Mouse (Mus musculus) natural killer cell, adult 2 months (primary cell): ENCODE measurements at regions not wholly inside any gene's neighbourhood (a gene's known extent, or its start where the extent isn't known, plus 50 kb on each side); places are given as distances from the start of the nearest gene placed in this dataset.
A peak's percentile ranks its signal among the peaks of the same experiment; 100 is the strongest.

ENCODE experiments used
- DNase-seq, 2 experiments: peaks; one replicate each; pipeline ENCODE4 v3.0.0; 2022; ENCODE audit warnings: low spot score in 2 of 2

DNA sequence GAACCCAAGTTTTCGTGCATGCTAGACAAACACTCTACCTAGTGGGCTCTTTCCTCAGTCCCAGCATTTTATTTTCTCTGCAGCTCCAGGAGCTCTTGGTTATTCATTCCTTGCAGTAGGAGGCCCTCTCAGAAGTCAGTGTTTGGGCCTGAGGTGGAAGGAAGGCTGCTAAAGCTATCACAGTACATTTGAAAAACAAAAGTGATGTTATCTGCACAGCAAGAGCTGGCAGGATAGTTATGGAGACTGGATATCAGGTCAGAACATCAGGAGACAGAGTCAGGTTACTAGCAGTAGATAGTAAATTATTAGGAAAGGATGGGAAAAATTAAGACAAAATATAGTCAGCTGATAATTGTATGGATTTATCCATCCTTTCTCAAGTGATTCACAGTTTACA, 152.2 kb downstream of the Mtx2 start:
- DNase-seq: no peak

DNA sequence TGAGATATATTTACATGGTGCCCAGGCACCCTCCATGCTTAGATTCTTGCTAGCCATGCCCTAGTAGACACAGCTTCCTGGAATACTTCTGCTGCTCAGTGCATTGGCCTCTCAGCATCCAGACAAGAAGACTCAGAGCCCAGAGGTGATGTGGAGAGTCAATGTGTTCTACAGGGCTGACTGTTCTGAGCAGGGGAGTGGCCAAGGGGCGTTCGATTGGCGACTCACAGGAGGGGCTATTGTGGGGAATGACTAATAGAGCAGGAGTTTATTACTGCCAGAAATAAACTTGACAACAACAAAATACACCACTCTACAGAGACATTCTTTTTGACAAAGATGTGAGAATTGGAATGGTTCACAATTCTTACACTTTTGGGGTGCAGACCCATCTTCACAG, 156.3 kb downstream of the Mtx2 start:
- DNase-seq: no peak

DNA sequence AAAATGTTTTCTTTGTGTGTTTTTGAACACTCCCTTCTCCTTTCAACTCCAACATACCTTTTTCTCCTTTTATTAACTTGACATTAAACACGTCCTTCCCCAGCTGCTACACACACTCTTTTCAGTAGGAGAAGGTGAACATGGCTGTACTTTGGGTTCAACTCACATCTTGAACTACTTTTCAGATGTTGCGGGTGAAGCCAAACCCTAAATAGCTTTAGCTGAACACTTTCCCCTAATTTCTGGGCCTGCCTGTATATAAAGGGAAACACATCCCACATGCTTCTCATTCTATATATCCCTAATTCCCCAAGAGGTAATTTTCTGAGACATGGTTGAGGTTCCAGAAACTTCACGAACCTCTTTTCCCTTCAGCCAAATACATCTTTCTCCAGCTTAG, 168.2 kb downstream of the Mtx2 start:
- DNase-seq: no peak

DNA sequence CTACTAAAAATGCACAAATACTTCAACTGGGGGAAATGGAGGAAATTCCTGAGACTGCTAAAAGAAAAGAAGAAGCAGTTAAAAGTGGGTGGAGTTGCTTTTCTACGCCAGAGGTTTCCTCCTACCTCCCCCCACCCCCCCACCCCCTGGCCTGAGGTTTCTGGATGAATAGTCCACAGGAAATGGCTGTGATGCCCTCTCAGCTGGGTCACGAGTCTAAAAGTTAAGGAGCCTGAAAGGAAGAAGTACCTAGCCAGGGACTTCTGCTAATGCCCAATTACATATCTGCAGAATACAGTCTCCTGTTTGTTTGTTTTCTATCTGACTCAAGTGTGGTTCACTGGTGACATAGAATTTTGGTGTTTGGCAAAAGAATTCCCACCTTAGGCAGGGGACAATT, 169.4 kb downstream of the Mtx2 start:
- no peak for DNase-seq

DNA sequence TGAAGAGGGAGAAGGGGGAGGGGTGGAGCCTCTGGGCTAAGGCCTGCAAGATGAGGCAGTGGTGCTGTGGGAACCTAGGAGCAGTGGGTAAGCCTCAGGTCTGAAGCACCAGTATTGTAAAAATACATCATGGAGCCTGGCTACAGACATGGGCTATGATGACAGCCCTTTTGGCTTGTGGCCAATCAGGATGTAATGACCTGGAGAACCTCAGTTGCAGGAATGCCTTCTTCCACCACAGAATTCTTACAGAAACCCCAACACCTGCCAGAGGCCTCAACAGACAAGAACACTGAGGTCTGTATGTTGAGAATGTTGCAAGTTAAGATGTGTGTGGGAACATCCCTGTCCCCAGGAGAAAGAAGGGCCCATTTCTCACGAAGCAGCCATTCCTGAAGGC, 172.1 kb downstream of the Mtx2 start:
- DNase-seq: no peak

DNA sequence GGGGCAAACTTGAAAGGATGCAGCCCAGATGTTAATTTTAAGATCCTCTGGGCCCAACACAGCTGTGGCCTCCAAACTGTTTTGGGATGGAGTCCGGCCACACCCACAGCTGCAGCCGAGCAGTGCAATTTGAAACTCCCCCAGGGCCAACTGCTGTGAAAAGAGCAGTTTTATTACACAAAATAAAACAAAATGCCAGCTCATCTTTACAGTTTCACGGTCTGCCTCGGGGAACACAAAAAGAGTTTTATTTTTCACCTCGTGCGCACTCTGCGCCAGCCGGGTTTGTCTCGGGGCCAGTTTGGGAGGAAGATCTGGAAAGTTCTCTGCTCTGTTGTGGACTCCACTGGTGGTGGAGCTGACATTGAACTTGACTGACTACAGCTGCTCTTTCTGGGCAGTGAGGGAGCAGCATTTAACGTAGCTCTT, 174.8 kb downstream of the Mtx2 start:
- no peak for DNase-seq

DNA sequence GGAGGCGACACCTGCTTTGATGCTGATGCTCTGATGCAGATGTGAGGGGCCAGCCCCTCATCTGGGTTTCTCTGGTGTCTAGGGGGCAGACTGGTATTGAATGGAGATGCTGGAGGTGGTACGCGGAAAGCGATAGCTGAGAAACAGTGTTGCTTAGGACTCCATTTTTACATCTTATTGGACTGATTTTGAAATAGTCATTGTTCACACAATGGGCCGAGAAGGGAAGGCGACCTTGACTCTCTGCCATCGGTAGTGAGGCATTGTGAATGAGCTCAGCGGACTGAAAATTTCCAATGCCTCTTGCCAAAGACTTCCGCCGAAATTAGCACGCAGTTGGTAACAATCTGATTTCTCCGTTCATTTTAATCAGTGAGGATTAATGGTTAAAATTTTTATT, 177.0 kb downstream of the Mtx2 start:
- DNase-seq: no peak

DNA sequence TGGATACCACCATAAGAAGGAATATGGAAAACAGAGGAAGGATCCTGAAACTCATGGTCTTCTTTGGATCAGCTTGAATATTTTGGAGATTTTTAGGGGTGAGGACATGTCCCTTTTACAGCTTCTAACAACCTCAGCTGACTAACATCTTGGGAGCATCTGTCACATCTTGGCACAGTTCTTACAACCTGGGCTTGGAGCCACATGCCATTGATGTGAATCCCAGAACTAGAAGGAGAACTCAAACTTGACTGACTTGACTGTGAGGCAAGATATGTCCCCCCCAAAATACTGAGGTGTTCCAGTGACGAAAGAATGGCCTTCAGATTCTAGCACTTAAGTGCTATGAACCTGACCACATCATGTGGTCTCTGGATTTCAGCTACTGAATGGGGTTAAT, 182.5 kb downstream of the Mtx2 start:
- DNase-seq: no peak

DNA sequence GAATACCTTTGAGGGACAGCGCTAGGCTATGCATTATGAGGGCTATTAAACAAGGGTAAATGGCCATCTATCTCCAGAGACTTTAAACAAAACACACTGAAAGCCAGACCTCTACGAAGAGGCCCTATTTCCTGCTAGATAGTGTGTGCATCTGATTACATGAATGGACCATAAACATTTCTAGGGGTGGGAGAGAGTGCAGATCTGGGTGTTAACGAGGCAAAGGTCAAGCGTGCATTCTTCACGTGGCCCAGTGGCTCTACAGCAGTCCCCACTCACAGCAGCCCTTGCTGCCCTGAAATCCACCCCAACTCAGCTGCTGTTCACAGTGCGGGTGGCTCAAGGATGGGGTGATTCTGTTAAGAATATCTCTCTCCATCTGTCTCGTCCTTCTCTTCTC, 185.0 kb downstream of the Mtx2 start:
- DNase-seq: no peak

DNA sequence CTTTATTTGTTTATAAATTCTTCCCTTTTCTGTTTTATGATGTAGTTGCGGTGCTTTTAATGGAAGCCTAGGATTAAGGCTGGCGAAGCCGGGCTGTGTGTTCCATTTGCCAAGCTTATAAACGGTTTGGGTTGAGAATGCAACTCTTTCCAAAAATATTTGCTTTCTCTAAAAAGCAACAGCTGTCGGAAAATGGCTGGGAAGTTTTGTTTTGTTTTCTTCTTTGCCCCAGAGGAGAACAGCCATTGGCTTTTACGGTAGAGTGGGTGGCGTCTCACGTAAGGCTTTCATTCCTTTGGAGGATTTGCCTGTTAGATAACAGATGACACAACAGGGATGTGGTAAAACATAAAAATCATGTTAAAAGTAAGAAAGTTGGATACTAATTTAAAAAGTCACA, 186.4 kb downstream of the Mtx2 start:
- DNase-seq: no peak

DNA sequence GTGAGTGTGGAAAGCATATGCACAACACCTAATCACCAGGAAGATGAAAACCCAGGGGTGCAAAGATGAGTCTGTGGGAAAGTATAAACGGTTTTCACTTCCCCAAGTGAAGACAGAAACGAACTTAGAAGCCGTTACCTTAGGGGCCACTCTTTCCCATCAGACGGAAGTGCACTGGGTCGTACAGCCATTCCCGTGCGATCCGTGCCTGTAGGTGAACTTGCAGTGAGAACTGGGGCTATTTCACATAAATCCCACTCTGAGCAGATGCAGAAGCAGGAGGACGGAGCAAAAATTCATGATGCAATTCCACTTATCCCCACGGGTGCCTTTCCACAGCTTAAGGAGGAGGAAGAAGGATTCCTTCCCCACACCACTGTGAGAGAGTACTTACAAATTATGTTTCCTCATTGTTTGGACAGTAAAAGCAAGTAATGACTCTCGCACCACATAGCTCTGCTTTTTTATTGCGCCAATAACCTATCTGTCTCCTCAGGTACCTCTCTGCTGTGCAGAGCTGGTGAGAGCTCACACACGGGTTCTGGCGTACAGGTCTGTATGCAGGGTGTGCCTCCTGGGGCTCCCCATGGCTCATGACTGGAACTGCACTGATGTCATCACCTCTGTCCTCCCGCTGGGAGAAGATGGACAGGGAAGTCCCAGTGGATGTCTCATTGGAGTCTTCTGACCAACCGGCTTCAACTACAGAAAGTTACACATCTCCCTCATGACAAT, 189.6 kb downstream of the Mtx2 start:
- no peak for DNase-seq

DNA sequence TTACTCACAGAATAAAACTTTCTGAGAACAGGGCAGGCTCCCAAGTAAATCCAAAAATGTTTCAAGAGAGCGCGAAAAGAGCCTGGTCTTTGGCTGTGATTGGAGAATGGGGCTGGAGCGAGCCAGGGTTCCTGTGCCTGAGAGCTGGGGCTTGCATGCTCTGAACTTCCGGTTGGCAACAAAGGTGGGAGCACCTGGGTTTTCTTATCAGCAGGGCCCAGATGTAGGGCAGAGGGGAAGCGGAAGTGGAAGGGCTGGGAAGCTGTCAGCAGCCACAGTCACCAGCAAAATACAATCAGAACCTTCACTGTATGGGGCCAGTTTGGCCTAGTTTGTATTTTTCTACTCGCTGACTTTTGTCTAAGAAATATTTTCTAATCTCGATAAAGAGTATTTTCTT, 193.9 kb downstream of the Mtx2 start:
- no peak for DNase-seq

DNA sequence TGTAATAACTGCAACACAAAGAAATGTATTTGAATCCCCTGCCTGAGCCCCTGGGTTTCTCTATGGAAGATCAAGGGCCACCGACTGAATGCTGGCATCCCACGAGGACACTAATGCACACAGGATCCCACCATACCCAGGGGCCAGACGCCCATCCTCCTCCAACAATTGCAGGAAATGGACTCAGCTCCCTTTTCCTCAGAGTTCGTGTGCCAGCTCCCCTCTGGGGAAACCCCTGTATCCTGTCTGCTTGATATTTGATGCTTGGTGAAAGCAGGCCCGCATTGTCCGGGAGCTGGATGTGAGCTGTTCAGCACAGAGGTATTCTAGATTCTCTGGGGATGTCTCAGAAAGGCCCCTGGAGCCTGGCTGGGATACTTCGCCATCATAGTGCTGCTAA, 196.0 kb downstream of the Mtx2 start:
- DNase-seq: no peak

DNA sequence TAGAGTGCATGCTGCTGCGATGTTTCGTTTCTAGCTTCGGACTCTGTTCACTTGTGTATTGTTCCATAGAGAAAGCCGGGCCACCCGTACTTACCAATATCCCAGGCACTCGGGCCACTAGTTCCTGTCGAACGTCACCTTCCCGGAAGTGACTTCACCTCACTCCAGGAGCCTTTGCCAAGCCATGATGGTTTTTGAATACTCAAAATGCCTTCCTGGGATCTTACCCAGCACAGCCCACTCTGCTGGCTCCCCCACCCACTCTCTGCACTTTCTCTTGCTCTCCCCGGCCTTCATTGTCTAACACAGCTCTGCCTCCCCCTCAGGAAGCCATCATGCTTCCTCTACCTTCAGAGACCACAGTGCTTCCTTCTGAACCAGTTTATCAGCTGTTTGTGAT, 202.5 kb downstream of the Mtx2 start:
- no peak for DNase-seq

DNA sequence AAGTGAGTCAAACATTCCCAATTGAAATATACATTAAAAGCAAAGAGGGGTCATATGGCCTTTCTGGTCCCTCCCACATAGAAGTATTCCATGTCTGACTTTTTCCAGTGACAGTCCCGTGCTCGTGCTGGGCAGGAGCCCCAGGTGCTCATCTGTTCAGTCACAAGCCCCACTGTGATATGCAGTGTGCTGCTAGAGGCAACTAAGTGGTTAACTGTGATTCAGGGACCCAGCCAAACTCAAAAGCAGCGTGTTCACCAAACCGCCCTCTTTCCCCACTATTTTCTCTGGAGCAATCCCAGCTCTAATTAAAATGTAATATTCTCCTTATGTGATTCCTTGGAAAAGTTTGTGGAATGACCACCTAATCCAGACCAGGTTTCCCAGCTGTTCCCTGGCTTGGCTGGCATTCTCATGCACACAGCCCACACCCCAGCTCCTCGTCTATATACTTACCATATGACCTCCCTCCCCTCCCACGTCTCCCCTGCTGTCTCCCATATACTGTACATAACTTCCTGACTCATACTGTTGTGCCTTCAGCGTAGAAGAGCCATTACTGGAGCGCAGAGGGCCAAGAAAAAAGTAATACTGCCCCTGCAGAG, 203.6 kb downstream of the Mtx2 start:
- no peak for DNase-seq

DNA sequence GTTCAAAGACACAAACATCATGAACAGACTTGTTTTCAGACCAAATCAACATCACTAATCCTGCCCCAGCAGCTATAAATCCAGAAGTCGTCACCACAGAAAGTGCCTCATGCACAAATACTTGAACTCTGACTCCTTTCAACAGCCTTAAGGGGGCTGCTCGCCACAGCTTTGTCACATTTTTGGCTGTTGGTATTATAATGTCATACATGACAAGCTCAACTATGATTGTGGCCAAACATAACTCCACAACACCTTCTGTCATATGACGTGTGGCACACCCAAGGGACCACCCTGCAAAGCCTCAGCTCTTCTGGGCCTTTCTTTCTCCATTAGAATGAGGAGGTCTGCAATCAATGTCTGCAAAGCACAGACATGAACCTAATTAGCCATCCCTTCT, 209.1 kb downstream of the Mtx2 start:
- no peak for DNase-seq

DNA sequence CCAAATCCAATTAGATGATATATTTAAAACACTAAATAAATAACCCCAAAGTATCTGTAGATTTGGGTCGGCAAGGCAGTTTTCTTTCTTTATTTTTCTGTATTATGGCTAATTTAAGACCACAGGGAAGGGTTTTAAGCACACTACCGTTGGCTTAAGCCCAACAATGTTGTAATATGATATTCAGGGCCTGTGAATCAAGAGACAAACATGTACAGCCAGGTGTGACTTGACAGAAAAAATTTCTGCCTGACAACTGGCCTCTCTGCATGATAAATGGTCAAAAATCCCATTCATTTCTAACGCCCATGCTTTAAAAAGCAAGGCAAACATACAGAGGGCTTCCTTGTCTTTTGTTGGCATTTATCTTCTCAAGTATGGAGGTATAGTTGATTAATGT, 213.5 kb downstream of the Mtx2 start:
- DNase-seq: no peak

DNA sequence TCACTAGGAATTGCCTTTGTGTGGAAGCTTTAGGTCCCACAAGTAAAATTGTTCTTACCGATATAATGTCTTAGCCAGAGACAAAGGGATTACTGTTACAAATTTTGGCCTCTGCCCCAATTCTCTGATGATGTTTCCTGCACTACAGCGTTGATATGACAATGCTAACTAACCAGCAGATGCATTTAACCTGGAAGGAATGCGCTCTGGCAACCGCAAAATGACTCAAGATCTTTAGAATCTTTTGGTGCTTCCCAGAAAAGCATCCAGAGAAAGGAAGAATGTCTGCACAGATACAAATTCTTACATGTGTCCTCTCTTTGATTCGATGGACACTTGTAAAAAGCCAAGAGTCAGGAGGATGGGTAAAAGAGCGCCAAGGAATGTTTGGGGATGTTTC, 221.3 kb downstream of the Mtx2 start:
- DNase-seq: no peak

DNA sequence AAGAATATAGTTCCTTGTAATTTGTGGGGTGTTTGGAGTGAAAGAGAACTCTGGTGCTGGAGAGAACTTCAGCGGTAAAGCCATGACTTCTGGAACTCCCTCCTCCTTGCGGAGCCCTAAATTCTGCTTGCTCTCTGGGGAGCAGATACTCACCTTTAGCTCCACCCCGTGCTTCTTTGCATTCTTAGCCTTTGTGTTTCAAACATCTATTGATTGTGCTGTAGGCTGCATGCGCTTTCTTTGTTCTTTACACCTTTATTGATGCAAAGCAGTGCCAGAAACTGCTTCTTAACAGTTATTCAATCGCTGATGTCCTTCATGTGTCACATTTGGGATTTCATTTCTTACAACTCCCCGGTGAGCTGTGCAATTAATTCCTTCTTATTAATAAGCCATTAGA, 222.5 kb downstream of the Mtx2 start:
- no peak for DNase-seq

DNA sequence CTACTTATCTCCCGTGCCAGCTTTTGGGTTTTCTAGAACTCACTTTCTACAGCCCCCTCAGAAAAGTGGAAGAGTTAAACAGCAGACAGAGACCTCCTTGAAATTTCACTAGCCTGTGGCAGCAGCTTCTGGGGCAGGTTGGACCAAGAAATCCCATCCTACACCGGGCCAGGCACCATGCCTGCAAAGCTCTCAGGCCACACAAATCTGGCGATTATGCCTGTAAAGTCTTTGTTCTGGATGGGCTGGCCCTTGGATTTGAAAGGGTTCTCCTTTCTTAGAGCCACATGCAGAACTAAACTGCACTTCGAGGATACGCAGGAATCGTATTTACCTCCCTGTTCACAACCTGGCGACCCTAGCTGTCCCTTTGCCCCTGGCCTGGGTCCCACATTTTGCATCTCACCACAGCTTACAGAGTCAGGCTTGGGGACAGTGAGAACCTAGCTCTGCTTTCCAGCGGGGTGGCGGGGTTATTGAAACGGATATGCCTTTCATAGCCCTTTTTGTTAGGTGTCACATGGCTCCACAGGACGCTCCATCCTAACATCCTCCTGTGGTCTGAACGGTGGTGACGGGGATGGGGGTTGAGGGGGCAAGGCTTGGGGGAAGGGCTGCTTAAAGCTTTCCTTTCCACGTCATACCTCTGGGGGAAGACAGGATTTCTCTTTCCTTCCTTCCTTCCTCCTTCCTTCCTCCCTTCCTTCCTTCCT, 229.0 kb downstream of the Mtx2 start:
- DNase-seq: peak in 1 of 2 experiments; percentile 17

DNA sequence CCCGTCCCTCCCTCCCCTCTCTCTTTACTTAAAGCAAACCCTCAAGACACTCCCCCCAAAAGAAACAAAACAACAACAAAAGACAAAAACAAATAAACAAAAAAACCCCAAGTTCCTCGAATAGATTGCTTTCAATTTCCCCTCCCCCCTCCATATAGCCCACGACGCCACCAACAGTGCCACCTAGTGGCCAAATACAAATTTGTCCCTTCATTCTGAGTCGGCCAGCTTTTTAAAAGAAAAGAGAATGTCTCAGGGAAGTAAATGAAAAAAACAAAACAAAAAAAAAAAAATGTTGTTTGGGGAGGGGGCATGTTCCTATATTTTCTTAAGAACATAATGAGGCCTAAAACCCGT, 229.6 kb downstream of the Mtx2 start:
- DNase-seq: peak; percentile 5 to 30

DNA sequence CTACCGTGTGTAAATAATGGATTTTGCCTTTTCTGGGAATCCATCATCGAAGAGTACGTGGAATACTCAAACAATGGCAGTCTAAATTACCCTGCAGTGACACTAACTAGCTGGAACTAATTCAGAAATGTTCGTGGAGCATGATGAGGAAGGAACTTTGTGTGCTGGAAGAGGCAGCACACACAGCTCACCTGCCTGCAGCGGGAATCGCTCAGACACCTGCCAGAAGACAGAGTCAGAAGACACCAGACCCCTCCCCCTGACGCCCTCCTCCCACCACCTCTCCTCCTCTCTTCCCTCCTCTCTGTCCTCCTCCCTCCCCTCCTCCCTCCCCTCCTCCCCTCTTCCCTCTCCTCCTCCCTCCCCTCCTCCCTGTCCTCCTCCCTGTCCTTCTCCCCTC, 235.4 kb downstream of the Mtx2 start:
- no peak for DNase-seq

DNA sequence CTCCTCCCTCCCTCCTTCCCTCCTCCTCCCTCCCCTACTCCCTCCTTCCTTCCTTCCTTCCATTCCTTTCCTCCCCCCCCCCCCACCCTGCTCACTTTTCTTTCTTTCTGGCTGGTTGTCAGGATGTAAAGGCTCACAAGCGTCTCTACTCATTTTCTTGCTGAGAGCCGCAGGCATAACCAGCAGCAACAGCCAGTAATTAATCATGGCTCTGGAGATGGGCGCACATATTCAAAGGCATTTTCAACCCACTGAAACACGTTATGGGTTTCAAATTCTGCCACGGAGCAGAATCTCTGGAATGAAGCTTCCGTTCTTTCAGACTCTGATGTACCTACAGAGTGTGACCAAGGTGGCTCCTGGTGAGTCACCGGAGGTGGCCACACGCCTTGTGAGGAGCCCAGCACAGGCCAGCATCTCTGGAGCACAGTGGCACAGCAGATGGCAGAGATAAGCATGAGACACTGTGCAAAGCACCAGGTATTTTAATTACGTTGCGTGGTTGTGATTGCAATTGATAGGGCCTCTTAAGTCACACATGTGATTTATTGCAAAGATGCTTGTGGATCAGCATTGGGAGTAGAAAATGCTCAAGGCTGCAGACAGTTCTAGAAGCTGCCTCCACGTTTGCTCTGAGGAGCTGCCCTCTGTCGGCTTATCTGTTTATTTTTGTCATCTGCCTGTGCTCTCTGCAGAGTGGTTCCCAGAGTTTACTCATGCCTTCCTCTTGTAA, 236.0 kb downstream of the Mtx2 start:
- no peak for DNase-seq
